Mouse (Mus musculus) CH12.LX (cell line): ENCODE results near the gene Acot4.
"Not testable (repeated sequence)": the region's sequence is repeated elsewhere in the genome, so short reads cannot be mapped to it uniquely, and the experiment has no call there.

Source experiments
- POLR2A ChIP-seq: IDR thresholded peaks from 2 replicates; pipeline ENCODE4 v1.6.1; 2011; ENCODE audit warnings: low read depth, mild to moderate bottlenecking, improper control_type of control experiment, low read length
- TCF12 ChIP-seq: IDR thresholded peaks from 2 replicates; pipeline ENCODE4 v1.6.1; 2014; ENCODE audit warnings: low read depth, mild to moderate bottlenecking, inconsistent platforms, low read length, improper control_type of control experiment

DNA sequence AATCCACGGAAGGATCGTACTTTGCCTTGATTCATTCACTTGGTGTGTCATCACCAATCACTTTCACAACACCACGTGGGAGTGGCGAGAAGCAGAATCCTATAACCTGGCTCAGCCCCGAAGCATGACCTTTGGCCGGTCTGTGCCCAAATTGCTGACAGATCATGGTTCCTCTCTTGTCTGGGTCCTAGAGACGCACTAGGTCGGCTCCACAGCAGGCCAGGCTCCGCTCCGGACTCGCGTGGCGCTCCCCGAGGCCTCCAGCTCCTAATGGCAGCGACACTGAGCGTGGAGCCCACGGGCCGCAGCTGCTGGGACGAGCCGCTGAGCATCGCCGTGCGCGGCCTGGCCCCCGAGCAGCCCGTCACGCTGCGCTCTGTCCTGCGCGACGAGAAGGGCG, at the start of gene Acot4:
- TF ChIP-seq TCF12, POLR2A: not testable (repeated sequence)
